Mouse (Mus musculus) lung, embryonic 15.5 days (tissue): ENCODE measurements around the gene Prop1. TPM values are rescaled to one million over a fixed set of nuclear protein-coding genes. Genes with fewer than 3 reads are reported as not detected.

Experiments used
- ATAC-seq: fragments of 200-750 bp; cut with Nextera tagmentation; 2 replicates; pipeline ENCODE4 v1.8.0; 2017; ENCODE audit warnings: moderate number of reproducible peaks, borderline replicate concordance; ENCODE audit not compliant: low FRiP score, low TSS enrichment; ENCODE audit errors: extremely low read depth
- H3K27ac ChIP-seq: fragments of 300-500 bp; sonication (generic); 2 replicates; pipeline ENCODE4 v1.5.1; 2015; ENCODE audit warnings: moderate library complexity, mild to moderate bottlenecking, inconsistent platforms
- H3K27me3 ChIP-seq: fragments of 300-500 bp; sonication (generic); 2 replicates; pipeline ENCODE4 v1.6.1; 2015; ENCODE audit warnings: inconsistent platforms
- H3K36me3 ChIP-seq: fragments of 300-500 bp; sonication (generic); 2 replicates; pipeline ENCODE4 v1.6.1; 2015; ENCODE audit warnings: inconsistent platforms
- H3K4me1 ChIP-seq: fragments of 300-500 bp; sonication (generic); 2 replicates; pipeline ENCODE4 v1.6.1; 2015; ENCODE audit warnings: inconsistent platforms
- H3K4me2 ChIP-seq: fragments of 300-500 bp; sonication (generic); 2 replicates; pipeline ENCODE4 v1.6.1; 2015; ENCODE audit warnings: inconsistent platforms, mild to moderate bottlenecking, moderate library complexity
- H3K4me3 ChIP-seq: fragments of 300-500 bp; sonication (generic); 2 replicates; pipeline ENCODE4 v1.5.1; 2015; ENCODE audit warnings: mild to moderate bottlenecking, inconsistent platforms
- H3K9ac ChIP-seq: fragments of 300-500 bp; sonication (generic); 2 replicates; pipeline ENCODE4 v1.6.1; 2015; ENCODE audit warnings: inconsistent platforms
- H3K9me3 ChIP-seq: fragments of 300-500 bp; sonication (generic); 2 replicates; pipeline ENCODE4 v1.6.1; 2016; ENCODE audit warnings: inconsistent platforms
- WGBS: fragments of 180-500 bp; shearing (Covaris S2); methylation state at CpG from one replicate; pipeline ENCODE4 v1.1.7; 2015; 5-methylcytosine and 5-hydroxymethylcytosine counted together
- polyA plus RNA-seq: library from polyadenylated mRNA; unstranded; fragments of >200 nt; fragmentation: Nextera tagmentation; extraction: Ambion mirVana; gene quantifications from 2 replicates; pipeline ENCODE4 v1.2.1, GENCODE M21; 2015

Gene Prop1
- not detected in 2 replicates for polyA plus RNA-seq

DNA sequence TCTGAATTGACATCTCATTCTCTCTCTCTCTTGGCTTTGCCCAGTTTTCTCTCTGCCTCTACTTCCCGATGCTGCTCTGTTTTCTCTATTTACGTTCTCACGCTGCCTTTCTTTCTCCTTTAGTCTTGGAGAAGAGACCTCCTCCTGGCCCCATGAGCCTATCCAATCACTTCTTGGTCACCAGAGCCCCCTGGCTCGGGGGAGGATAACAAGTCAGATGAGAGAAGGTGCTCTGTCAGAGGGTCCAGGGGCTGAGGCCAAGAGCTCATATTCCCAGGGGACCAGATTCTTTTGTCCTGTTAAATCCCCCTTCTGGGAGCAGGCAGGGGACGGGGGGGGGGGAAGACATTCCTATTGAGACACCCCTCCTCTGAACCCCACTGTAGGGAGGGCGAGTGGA is at the start of gene Prop1:
Prop1 (minus strand) TSS at position 101 of the 400 bp plus-strand sequence.
- H3K4me3 ChIP-seq, result no peak within 1 kb of the TSS
- no peaks in the 10 kb centered on the region for H3K9me3 ChIP-seq
- H3K36me3 ChIP-seq, result no peaks in the 10 kb centered on the region
- H3K4me1 ChIP-seq, result no peaks in the 10 kb centered on the region
- no peak within 1 kb of the TSS for H3K9ac ChIP-seq
- H3K27me3 ChIP-seq, result no peaks in the 10 kb centered on the region
- 0 out of 2 replicates have a peak within 1 kb of the TSS, but pooled peaks have one; percentile 20 for H3K4me2 ChIP-seq
- H3K27ac ChIP-seq, result no peak within 1 kb of the TSS
- 56% methylated on average over 6 of the region's 6 CpGs for WGBS
- ATAC-seq, result no peak

- Histone ChIP-seq H3K36me3 (no peaks in the 10 kb centered on the region), H3K4me3 (no peak within 1 kb of the TSS), H3K9ac (no peak within 1 kb of the TSS), H3K9me3 (no peaks in the 10 kb centered on the region), H3K4me1 (no peaks in the 10 kb centered on the region), H3K27me3 (no peaks in the 10 kb centered on the region), H3K27ac (no peak within 1 kb of the TSS), H3K4me2 (no peak within 1 kb of the TSS)
- 61% methylated on average over 5 of the region's 5 CpGs for WGBS
- no peak for ATAC-seq
These were observed 49.7 kb upstream of the Prop1 start, which contains the start of gene Olfr51 for GRCm38 (mm10) chr11:51003296-51003695. Gene Olfr51, plus strand, starts transcription at chr11:51003596.

GRCm38 (mm10) chr11:50981667-50982066 is 28.1 kb upstream of the Prop1 start, which contains the start of gene Olfr1377:
Gene Olfr1377, plus strand, starts transcription at chr11:50981967.
- H3K4me3 ChIP-seq, result no peak within 1 kb of the TSS
- no peaks in the 10 kb centered on the region for H3K9me3 ChIP-seq
- WGBS, result 56% methylated on average over 5 of the region's 5 CpGs
- H3K4me1 ChIP-seq, result no peaks in the 10 kb centered on the region
- H3K27ac ChIP-seq, result no peak within 1 kb of the TSS
- no peak within 1 kb of the TSS for H3K4me2 ChIP-seq
- no peaks in the 10 kb centered on the region for H3K27me3 ChIP-seq
- no peak for ATAC-seq
- no peaks in the 10 kb centered on the region for H3K36me3 ChIP-seq
- no peak within 1 kb of the TSS for H3K9ac ChIP-seq

GRCm38 (mm10) chr11:50977216-50977615 is 23.7 kb upstream of the Prop1 start:
- H3K27me3 ChIP-seq, result no peaks in the 10 kb centered on the region
- 61% methylated on average over 4 of the region's 4 CpGs for WGBS
- H3K27ac ChIP-seq, result no peak overlapping the region
- no peaks in the 10 kb centered on the region for H3K36me3 ChIP-seq
- no peaks in the 10 kb centered on the region for H3K4me1 ChIP-seq
- H3K4me3 ChIP-seq, result no peak overlapping the region
- no peak overlapping the region for H3K9ac ChIP-seq
- no peak for ATAC-seq
- H3K9me3 ChIP-seq, result no peaks in the 10 kb centered on the region
- H3K4me2 ChIP-seq, result no peak overlapping the region

GRCm38 (mm10) chr11:50966230-50966629 is 12.7 kb upstream of the Prop1 start, which contains the start of gene Olfr1378:
Gene Olfr1378, plus strand, starts transcription at chr11:50966530.
- no peak within 1 kb of the TSS for H3K4me3 ChIP-seq
- ATAC-seq, result no peak
- no peak within 1 kb of the TSS for H3K27ac ChIP-seq
- no peak within 1 kb of the TSS for H3K9ac ChIP-seq
- H3K27me3 ChIP-seq, result 0 out of 2 replicates have a peak, but pooled peaks cover 2% of the 10 kb centered on the region
- H3K4me2 ChIP-seq, result no peak within 1 kb of the TSS
- WGBS, result 85% methylated on average over 11 of the region's 11 CpGs
- H3K4me1 ChIP-seq, result no peaks in the 10 kb centered on the region
- no peaks in the 10 kb centered on the region for H3K36me3 ChIP-seq
- H3K9me3 ChIP-seq, result no peaks in the 10 kb centered on the region

GRCm38 (mm10) chr11:50964886-50965285 is 11.3 kb upstream of the Prop1 start:
- Histone ChIP-seq H3K9ac (no peak overlapping the region), H3K27me3 (0 out of 2 replicates have a peak, but pooled peaks cover 2% of the 10 kb centered on the region), H3K4me2 (no peak overlapping the region), H3K36me3 (no peaks in the 10 kb centered on the region), H3K4me1 (no peaks in the 10 kb centered on the region), H3K4me3 (no peak overlapping the region), H3K9me3 (no peaks in the 10 kb centered on the region), H3K27ac (no peak overlapping the region)
- 71% methylated on average over 2 of the region's 2 CpGs for WGBS
- ATAC-seq, result no peak

DNA sequence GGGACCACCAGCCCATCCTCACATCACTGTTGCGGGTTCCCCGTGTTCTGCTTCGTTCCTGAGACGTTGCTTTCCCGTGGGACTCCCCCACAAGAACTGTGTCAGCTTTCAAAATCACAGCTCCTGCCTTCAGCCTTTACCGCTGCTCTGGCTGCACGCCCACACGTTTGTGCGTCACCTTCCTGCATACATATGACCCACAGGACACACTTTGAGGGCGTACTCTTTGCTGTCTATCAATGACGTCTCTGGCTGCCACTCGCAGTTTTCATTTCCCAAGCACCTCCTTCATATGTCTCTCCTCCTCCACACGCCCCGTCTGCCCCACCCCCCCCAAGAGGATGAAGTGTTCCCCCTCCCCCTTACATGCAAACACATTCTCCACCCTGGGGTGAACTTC is 1.3 kb downstream of the Prop1 start:
- Histone ChIP-seq H3K27ac (no peak overlapping the region), H3K4me3 (no peak overlapping the region), H3K27me3 (no peaks in the 10 kb centered on the region), H3K9ac (no peak overlapping the region), H3K36me3 (no peaks in the 10 kb centered on the region), H3K9me3 (no peaks in the 10 kb centered on the region), H3K4me2 (0 out of 2 replicates have a peak overlapping the region, but pooled peaks have one; percentile 20), H3K4me1 (no peaks in the 10 kb centered on the region)
- ATAC-seq, result peak; percentile 35; the same call in 1 of the 2 replicates
- WGBS, result 41% methylated on average over 14 of the region's 14 CpGs

- 71% methylated on average over 14 of the region's 14 CpGs for WGBS
- Histone ChIP-seq H3K27me3 (no peaks in the 10 kb centered on the region), H3K4me1 (no peaks in the 10 kb centered on the region), H3K4me3 (no peak within 1 kb of the TSS), H3K9ac (no peak within 1 kb of the TSS), H3K4me2 (no peak within 1 kb of the TSS), H3K27ac (no peak within 1 kb of the TSS), H3K36me3 (no peaks in the 10 kb centered on the region), H3K9me3 (no peaks in the 10 kb centered on the region)
- ATAC-seq, result no peak
These were observed 10.1 kb downstream of the Prop1 start, which contains the start of gene 4933414I15Rik for GRCm38 (mm10) chr11:50943506-50943905. Gene 4933414I15Rik, minus strand, starts transcription at chr11:50943765.

DNA sequence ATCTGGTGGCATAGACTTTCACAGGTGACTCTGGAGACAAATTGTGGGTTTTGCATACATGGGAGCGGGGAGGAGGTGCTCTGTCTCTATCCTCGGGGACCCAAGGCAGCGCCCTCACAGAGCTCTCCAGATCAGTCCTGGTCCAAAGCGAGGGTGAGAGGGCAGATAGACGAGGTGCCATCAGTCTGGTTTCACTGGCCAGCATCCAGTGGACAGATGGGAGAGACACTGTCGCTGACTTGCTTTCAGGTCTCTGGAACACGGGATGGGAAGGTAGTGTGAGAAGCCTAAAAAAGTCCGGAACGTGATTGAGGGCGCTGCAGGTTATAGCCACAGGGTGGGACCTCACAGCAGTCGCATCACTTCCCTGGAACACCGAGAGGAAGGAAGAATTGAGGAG is 11.2 kb downstream of the Prop1 start:
- H3K4me2 ChIP-seq, result no peak overlapping the region
- H3K9me3 ChIP-seq, result no peaks in the 10 kb centered on the region
- no peak overlapping the region for H3K9ac ChIP-seq
- no peak for ATAC-seq
- no peaks in the 10 kb centered on the region for H3K4me1 ChIP-seq
- no peaks in the 10 kb centered on the region for H3K36me3 ChIP-seq
- H3K4me3 ChIP-seq, result no peak overlapping the region
- no peak overlapping the region for H3K27ac ChIP-seq
- WGBS, result 64% methylated on average over 12 of the region's 12 CpGs
- no peaks in the 10 kb centered on the region for H3K27me3 ChIP-seq

DNA sequence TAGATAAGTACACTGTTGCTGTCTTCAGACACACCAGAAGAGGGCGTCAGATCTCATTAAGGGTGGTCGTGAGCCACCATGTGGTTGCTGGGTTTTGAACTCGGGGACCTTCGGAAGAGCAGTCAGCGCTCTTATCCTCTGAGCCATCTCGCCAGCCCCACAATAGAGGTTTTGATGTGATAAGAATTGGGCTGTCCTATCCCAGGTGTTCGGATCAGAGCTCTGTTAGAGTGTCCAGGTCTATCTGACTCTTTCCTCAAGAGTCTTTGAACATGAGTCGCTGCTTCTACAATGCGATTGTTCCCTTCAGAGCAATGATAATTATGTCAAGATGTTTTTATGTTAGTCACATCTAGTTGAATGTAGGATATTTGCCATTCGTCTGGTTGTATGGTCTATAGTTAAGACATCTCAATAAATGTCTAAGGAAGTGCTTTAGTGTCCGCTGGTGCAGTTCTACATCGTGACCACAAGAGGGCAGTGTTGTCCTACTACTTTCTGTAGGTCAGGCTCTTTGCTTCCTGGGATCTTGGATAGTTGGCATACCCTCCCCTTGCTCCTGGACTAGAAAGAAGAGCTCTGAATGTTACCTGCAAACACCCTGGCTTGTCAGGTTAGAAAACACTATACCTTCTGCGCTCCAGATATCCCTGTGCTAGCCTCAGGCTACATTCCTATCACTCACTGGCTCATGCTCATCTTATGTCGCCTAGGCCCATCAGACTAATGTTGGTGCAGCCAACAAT is 13.8 kb downstream of the Prop1 start:
- no peak for ATAC-seq
- Histone ChIP-seq H3K36me3 (no peaks in the 10 kb centered on the region), H3K9me3 (no peaks in the 10 kb centered on the region), H3K4me3 (no peak overlapping the region), H3K27me3 (no peaks in the 10 kb centered on the region), H3K9ac (no peak overlapping the region), H3K4me1 (no peaks in the 10 kb centered on the region), H3K4me2 (no peak overlapping the region), H3K27ac (no peak overlapping the region)
- WGBS, result 31% methylated on average over 14 of the region's 14 CpGs

- H3K9ac ChIP-seq, result no peak overlapping the region
- WGBS, result 72% methylated on average over 8 of the region's 8 CpGs
- no peaks in the 10 kb centered on the region for H3K36me3 ChIP-seq
- no peaks in the 10 kb centered on the region for H3K4me1 ChIP-seq
- no peak overlapping the region for H3K4me3 ChIP-seq
- H3K4me2 ChIP-seq, result no peak overlapping the region
- H3K27me3 ChIP-seq, result no peaks in the 10 kb centered on the region
- ATAC-seq, result no peak
- H3K9me3 ChIP-seq, result no peaks in the 10 kb centered on the region
- H3K27ac ChIP-seq, result no peak overlapping the region
These were observed 15.1 kb downstream of the Prop1 start for GRCm38 (mm10) chr11:50938435-50938834.

DNA sequence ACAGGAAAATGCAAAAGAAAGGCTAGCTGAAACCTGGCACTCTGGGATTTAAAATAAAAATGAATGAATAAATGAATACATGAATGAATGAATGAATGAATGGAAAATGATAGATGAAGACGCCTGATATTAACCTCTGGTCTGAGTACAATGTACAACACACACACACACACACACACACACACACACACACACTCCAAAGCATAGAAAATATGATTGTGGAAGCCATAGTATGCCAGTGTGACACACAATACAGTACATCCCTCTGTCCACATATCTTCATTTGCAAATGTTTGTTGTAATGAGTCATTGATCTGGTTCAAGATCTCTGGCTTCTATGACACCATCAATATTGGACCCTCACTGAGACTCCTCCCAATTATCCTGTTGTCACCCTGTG is 21.5 kb downstream of the Prop1 start:
- peak overlapping the region; percentile 94 for H3K4me2 ChIP-seq
- peak overlapping the region; percentile 79; the same call in 1 of the 2 replicates for H3K4me3 ChIP-seq
- H3K9me3 ChIP-seq, result no peaks in the 10 kb centered on the region
- 87% methylated on average over 1 of the region's 1 CpGs for WGBS
- peaks cover 10% of the 10 kb centered on the region for H3K4me1 ChIP-seq
- no peak; the same call in 1 of the 2 replicates for ATAC-seq
- H3K27me3 ChIP-seq, result peaks cover 4% of the 10 kb centered on the region; the same call in 1 of the 2 replicates
- H3K36me3 ChIP-seq, result no peaks in the 10 kb centered on the region
- no peak overlapping the region for H3K27ac ChIP-seq
- no peak overlapping the region for H3K9ac ChIP-seq
